Mouse (Mus musculus): ENCODE results near the gene Gm3594. TPM values are rescaled to one million over a fixed set of nuclear protein-coding genes. Genes with fewer than 3 reads are reported as not detected.
A peak's percentile ranks its signal among the peaks of the same experiment; 100 is the strongest.
"Not testable (repeated sequence)": the region's sequence is repeated elsewhere in the genome, so short reads cannot be mapped to it uniquely, and the experiment has no call there.

The Gm3594 gene
- not detected in 2 replicates for polyA plus RNA-seq (2016; fragmentation: Nextera tagmentation; extraction: Ambion mirVana)

DNA sequence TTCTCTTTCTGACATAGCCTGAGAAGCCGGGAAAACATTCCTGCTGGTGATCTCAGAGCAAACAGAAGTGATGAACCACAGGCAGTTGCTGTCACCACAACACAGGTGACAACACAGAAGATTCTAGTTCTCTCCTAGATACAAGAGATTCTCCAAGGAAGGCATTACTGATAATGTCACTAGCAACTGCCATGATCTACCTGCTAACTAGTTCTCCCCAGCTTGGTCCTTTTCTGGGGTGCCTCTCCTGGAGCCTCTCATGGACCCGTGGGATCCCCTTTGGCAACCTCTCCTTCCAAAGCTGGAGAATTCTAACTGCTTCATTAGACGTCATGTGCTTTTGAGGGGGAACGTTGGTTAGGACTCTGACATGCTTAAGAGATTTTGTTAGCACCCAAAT is at the start of gene Gm3594:
Gm3594 (minus strand) TSS at position 101 of the 400 bp plus-strand sequence.
- not testable (repeated sequence) for H3K4me1 ChIP-seq (replicated peaks); ATAC-seq (ENCODE audit: insufficient number of reproducible peaks, low FRiP score); H3K27me3 ChIP-seq (replicated peaks); H3K9me3 ChIP-seq (replicated peaks); H3K4me2 ChIP-seq; H3K9ac ChIP-seq; H3K36me3 ChIP-seq; H3K27ac ChIP-seq (ENCODE audit: poor library complexity, severe bottlenecking); H3K4me3 ChIP-seq
- no CpG with 5 or more reads among the region's 4 CpGs for WGBS

DNA sequence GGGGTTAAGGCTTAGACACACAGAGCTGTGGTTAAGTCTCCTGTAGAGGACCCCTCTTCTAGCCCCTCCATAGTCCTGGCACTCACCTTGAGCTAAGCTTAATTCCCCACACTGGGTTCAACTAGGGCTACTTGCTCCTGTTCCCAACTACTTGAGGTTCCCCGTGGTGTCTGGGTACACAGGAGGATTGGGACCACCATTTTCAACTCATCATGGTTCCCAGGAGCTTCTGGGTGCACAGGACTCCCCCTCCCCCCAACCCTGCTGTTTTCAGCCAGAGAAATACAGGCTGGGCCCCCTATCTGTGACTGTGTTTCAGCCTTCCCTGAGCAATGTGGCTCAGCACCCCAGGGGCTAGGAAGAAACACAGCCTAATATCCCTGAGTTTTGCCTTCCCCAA is 41.9 kb upstream of the Gm3594 start:
- WGBS: 29% methylated on average over 1 of the region's 1 CpGs
- H3K4me2 ChIP-seq; H3K9me3 ChIP-seq (replicated peaks); H3K4me1 ChIP-seq (replicated peaks); H3K4me3 ChIP-seq; H3K27ac ChIP-seq (ENCODE audit: poor library complexity, severe bottlenecking); H3K36me3 ChIP-seq; H3K27me3 ChIP-seq (replicated peaks); ATAC-seq (ENCODE audit: insufficient number of reproducible peaks, low FRiP score); H3K9ac ChIP-seq: not testable (repeated sequence)

DNA sequence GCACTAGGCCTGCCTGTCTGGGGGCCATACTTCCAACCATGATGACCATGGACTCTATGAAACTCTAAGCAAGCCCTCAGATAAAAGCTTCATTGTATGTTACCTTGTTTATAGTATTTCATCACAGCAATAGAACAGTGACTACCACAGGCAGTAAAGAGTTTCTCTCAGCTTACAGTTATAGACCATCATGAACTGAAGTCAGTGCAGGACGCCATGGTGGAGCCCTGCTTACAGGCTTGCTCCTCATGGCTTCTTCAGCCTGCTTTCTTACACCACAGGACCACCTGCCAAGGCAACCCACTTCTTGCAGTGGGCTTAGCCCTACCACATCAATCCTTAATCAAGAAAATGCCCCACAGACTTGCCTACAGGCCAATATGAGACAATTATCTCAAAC is 41.1 kb upstream of the Gm3594 start:
- not testable (repeated sequence) for H3K9ac ChIP-seq; H3K36me3 ChIP-seq; H3K9me3 ChIP-seq (replicated peaks); H3K27me3 ChIP-seq (replicated peaks); H3K4me1 ChIP-seq (replicated peaks); H3K4me3 ChIP-seq; H3K27ac ChIP-seq (ENCODE audit: poor library complexity, severe bottlenecking); ATAC-seq (ENCODE audit: insufficient number of reproducible peaks, low FRiP score); H3K4me2 ChIP-seq
- 50% methylated on average over 1 of the region's 1 CpGs for WGBS

DNA sequence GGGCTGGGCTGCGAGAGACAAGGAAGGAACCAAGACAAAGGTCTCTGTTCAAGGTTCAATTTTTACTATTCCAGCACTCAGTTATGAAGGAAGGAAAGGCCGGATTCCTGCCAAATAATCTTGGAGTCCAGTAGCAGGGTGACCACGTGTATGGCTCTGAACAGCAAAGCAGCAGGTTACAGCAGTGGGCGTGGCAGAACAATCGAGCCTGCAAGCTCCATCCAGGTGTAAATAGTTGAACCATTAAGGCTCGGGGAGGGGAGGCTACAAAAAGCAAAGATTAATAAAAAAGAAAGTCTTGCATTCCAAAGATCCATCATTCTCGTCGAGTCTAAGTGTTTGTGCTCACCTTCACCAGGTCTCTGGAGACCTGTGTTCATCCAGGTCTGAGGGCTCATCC is 37.7 kb upstream of the Gm3594 start:
- H3K27ac ChIP-seq (ENCODE audit: poor library complexity, severe bottlenecking); ATAC-seq (ENCODE audit: insufficient number of reproducible peaks, low FRiP score); H3K4me2 ChIP-seq; H3K9ac ChIP-seq; H3K36me3 ChIP-seq; H3K27me3 ChIP-seq (replicated peaks); H3K4me3 ChIP-seq; H3K9me3 ChIP-seq (replicated peaks); H3K4me1 ChIP-seq (replicated peaks): not testable (repeated sequence)
- 69% methylated on average over 8 of the region's 8 CpGs for WGBS

DNA sequence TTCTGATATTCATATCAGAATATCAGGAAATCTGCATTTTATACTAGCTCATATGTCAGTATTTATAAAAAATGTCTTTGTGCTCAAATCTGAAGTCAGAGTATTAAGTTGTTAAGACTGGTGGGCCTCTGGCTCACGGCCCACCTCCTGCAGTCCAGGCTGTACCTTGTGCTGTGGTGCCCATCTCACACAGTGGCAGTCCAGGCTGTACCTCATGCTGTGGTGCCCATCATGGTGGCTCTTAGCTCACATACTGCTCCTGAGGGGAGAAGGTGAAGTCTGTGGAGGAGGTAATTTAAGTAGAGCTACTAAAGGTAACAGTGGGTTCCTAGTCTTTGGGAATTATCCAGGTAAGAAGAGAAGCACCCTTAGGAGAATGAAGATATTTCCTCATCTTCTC is 27.4 kb upstream of the Gm3594 start:
- H3K4me2 ChIP-seq; H3K36me3 ChIP-seq; H3K9me3 ChIP-seq (replicated peaks); H3K4me1 ChIP-seq (replicated peaks); H3K27me3 ChIP-seq (replicated peaks); H3K9ac ChIP-seq; H3K4me3 ChIP-seq; H3K27ac ChIP-seq (ENCODE audit: poor library complexity, severe bottlenecking); ATAC-seq (ENCODE audit: insufficient number of reproducible peaks, low FRiP score): not testable (repeated sequence)
- 86% methylated on average over 1 of the region's 1 CpGs for WGBS

DNA sequence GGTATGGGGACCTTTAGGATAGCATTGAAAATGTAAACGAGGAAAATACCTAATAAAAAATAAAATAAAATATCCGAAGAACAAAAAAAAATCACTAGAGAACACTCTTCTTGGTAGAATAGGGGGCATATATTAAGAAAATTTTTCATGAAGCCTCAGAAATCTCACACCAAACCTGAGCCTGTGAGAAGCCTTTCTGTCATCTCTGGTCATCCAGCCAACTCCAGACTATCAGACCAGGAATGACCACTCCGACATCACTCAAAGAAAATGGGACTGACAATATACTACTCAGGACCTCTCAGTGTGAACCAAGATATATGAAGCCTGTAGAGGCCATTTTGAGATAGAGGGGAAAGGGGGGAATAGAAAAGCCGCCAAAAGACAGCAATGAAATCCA is 3.6 kb downstream of the Gm3594 start:
- not testable (repeated sequence) for ATAC-seq (ENCODE audit: insufficient number of reproducible peaks, low FRiP score); H3K4me2 ChIP-seq; H3K27me3 ChIP-seq (replicated peaks); H3K9me3 ChIP-seq (replicated peaks); H3K36me3 ChIP-seq; H3K4me1 ChIP-seq (replicated peaks); H3K4me3 ChIP-seq; H3K9ac ChIP-seq; H3K27ac ChIP-seq (ENCODE audit: poor library complexity, severe bottlenecking)
- WGBS: 67% methylated on average over 1 of the region's 4 CpGs

DNA sequence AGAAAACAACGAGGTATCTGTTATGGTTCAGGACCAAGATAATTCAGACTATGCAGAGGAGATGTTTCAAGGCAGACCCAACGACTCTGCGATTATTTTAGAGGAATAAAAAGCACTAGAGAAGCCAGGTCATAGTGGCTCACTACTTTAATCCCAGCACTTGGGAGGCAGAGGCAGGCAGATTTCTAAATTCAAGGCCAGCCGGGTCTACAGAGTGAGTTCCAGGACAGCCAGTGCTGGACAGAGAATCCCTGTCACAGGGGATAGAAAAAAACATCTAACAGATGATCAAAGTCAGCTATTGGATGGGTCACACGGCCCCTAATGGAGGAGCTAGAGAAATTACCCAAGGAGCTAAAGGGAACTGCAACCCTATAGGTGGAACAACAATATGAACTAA is 4.2 kb downstream of the Gm3594 start:
- not testable (repeated sequence) for H3K4me3 ChIP-seq; H3K27me3 ChIP-seq (replicated peaks)

DNA sequence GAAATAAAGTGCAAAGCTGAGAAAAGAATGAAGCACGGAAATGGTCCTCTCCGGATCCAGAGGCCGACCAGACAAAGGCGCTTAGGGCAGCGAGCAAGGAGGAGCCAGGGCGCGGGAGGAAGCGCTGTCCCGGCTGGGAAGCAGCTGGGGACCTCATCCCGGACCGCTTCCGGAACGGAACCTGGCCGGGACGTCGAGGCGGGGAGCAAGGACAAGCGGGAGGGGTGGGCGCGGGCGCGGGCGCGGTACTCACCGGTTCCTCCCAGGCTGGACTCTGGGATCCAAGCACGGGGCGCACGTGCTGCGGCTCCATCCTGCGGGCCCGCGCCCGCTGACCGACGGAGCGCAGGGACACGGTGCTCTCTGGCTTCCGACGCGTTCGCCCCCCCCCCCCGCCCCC is 17.6 kb downstream of the Gm3594 start:
- H3K4me1 ChIP-seq (replicated peaks); H3K9me3 ChIP-seq (replicated peaks); H3K27ac ChIP-seq (ENCODE audit: poor library complexity, severe bottlenecking); H3K9ac ChIP-seq; H3K36me3 ChIP-seq; H3K27me3 ChIP-seq (replicated peaks); ATAC-seq (ENCODE audit: insufficient number of reproducible peaks, low FRiP score): not testable (repeated sequence)
- peak overlapping the region; percentile 62 for H3K4me2 ChIP-seq
- 9% methylated on average over 25 of the region's 42 CpGs for WGBS
- H3K4me3 ChIP-seq: peak overlapping the region; percentile 35

More for the DNA sequence above, 4.2 kb downstream of the Gm3594 start:
- 67% methylated on average over 1 of the region's 5 CpGs for WGBS
- not testable (repeated sequence) for H3K4me2 ChIP-seq; H3K9ac ChIP-seq; H3K9me3 ChIP-seq (replicated peaks); H3K27ac ChIP-seq (ENCODE audit: poor library complexity, severe bottlenecking); H3K4me1 ChIP-seq (replicated peaks); H3K36me3 ChIP-seq; ATAC-seq (ENCODE audit: insufficient number of reproducible peaks, low FRiP score)

DNA sequence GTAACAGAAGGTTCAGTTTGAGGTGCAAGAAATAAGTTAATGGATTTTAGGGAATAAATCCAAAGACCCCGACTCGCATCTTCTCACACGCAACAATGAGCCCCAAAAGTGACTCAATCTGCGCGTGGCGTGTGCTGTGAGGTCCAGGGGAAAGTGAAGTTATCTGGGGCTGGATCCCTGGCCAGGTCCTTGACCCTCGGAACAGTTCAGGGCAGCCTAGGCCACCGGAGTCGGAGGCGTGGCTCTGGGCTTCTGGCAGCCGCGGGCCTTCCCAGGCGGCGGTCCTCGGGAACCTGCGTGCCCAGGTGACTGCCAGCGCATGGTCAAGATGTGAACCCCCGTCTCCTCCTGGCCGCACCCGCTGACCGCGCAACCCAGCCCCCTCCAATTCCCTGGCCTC is 18.1 kb downstream of the Gm3594 start:
- 19% methylated on average over 22 of the region's 22 CpGs for WGBS
- H3K27ac ChIP-seq (ENCODE audit: poor library complexity, severe bottlenecking); H3K36me3 ChIP-seq; H3K4me1 ChIP-seq (replicated peaks); ATAC-seq (ENCODE audit: insufficient number of reproducible peaks, low FRiP score); H3K9ac ChIP-seq; H3K27me3 ChIP-seq (replicated peaks); H3K9me3 ChIP-seq (replicated peaks): not testable (repeated sequence)
- peak overlapping the region; percentile 35 for H3K4me3 ChIP-seq
- peak overlapping the region; percentile 62 for H3K4me2 ChIP-seq

DNA sequence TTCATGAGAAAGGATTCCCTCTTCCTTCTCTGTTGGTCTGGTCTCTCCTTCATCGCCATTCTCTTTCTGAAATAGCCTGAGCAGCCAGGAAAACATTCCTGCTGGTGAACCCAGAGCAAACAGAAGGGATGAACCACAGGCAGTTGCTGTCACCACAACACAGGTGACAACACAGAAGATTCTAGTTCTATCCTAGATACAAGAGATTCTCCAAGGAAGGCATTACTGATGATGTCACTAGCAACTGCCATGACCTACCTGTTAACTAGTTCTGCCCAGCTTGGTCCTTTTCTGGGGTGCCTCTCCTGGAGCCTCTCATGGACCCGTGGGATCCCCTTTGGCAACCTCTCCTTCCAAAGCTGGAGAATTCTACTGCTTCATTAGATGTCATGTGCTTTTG is 32.0 kb downstream of the Gm3594 start, which contains the start of gene Gm3591:
Gm3591 (minus strand) TSS at position 101 of the 400 bp plus-strand sequence.
- not testable (repeated sequence) for H3K27ac ChIP-seq (ENCODE audit: poor library complexity, severe bottlenecking); H3K4me1 ChIP-seq (replicated peaks); H3K9me3 ChIP-seq (replicated peaks); H3K27me3 ChIP-seq (replicated peaks); H3K4me2 ChIP-seq; H3K4me3 ChIP-seq; H3K36me3 ChIP-seq; ATAC-seq (ENCODE audit: insufficient number of reproducible peaks, low FRiP score); H3K9ac ChIP-seq
- WGBS: no CpG with 5 or more reads among the region's 2 CpGs

DNA sequence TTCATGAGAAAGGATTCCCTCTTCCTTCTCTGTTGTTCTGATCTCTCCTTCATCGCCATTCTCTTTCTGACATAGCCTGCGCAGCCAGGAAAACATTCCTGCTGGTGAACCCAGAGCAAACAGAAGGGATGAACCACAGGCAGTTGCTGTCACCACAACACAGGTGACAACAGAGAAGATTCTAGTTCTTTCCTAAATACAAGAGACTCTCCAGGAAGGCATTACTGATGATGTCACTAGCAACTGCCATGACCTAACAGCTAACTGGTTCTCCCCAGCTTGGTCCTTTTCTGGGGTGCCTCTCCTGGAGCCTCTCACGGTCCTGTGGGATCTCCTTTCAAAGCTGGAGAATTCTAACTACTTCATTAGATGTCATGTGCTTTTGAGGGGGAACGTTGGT is 54.2 kb downstream of the Gm3594 start, which contains the start of gene Gm16440:
Gm16440 (minus strand) TSS at position 101 of the 400 bp plus-strand sequence.
- H3K4me2 ChIP-seq; H3K36me3 ChIP-seq; H3K4me3 ChIP-seq; H3K27me3 ChIP-seq (replicated peaks); H3K4me1 ChIP-seq (replicated peaks); H3K9me3 ChIP-seq (replicated peaks); H3K9ac ChIP-seq; H3K27ac ChIP-seq (ENCODE audit: poor library complexity, severe bottlenecking); ATAC-seq (ENCODE audit: insufficient number of reproducible peaks, low FRiP score): not testable (repeated sequence)
- 69% methylated on average over 2 of the region's 4 CpGs for whole genome bisulfite sequencing

Measured in heart, embryonic 12.5 days (tissue).